Mouse (Mus musculus): ENCODE measurements around the gene Fam72a. TPM values are rescaled to one million over a fixed set of nuclear protein-coding genes. Genes with fewer than 3 reads are reported as not detected.

Gene Fam72a
- polyA plus RNA-seq, 1 experiment, result 1.9 TPM

- peak in 1 of 3 experiments; percentile 8 for TF ChIP-seq MYOD1 (IDR thresholded peaks at IDR 0.05; ENCODE audit: control insufficient read depth in 1 of 3, insufficient read length in 2 of 3, low read depth in 2 of 3)
- no peak for TF ChIP-seq MAX (IDR thresholded peaks at IDR 0.05; ENCODE audit: low read depth)
- Histone ChIP-seq H3K4me2 (ENCODE audit: low read depth) (peak overlapping the region; percentile 27), H3ac (ENCODE audit: control insufficient read depth, insufficient read length) (no peak overlapping the region)
These were observed 59.1 kb downstream of the Fam72a start for GRCm38 (mm10) chr1:131586836-131587235.

More at GRCm38 (mm10) chr1:131586836-131587235, 59.1 kb downstream of the Fam72a start:
- Histone ChIP-seq H3K79me2 (ENCODE audit: control insufficient read depth, insufficient read depth) (no peaks in the 10 kb centered on the region), H3K27me3 (ENCODE audit: control insufficient read depth, insufficient read depth, insufficient read length) (no peaks in the 10 kb centered on the region), H3K36me3 (ENCODE audit: control insufficient read depth, insufficient read depth) (no peaks in the 10 kb centered on the region), H3K4me3 (no peak overlapping the region)

Other genes starting within 250 kb of the Fam72a start
- 1.7 TPM for gene Ikbke, start 248.3 kb upstream of the Fam72a start, polyA plus RNA-seq (2012; fragmentation: generic; extraction: Trizol)
- 19.1 TPM for gene Srgap2, start 551 bp upstream of the Fam72a start, polyA plus RNA-seq (2012; fragmentation: generic; extraction: Trizol)
- not detected for gene Avpr1b, start 71.3 kb downstream of the Fam72a start, polyA plus RNA-seq (2012; fragmentation: generic; extraction: Trizol)
- not detected for gene Ctse, start 110.4 kb downstream of the Fam72a start, polyA plus RNA-seq (2012; fragmentation: generic; extraction: Trizol)
- gene Rab7b, start 160.8 kb downstream of the Fam72a start, polyA plus RNA-seq (2012; fragmentation: generic; extraction: Trizol), result 1.5 TPM
- gene Slc26a9, start 216.1 kb downstream of the Fam72a start, polyA plus RNA-seq (2012; fragmentation: generic; extraction: Trizol), result not detected

Data from myocyte (in vitro differentiated cells).